Comparison of ENCODE assay signal across 9 mouse cellular contexts in the genomic region with DNA sequence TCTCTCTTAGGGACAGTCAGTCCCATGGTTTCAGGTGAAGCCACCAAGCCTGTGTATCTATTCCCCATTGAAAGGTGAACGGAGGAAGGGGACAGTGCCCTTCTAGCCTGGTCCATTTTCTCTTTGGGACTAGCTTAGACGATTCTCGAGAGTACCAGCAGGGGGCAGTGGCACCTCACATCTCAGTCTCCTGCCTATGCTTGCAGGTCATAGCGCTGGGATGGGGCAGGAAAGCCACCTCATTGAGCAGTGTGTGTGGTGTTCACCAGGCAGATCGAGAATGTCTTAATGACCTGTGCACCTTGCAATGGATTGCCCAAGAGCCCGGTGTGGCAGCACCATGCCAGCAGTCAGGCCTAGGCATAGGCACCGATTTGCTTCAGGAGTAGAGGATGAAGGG.
DNase-seq lines count a peak whose midpoint lies in the region; ATAC-seq and TF ChIP-seq lines count a peak whose summit lies in the region.
"Had no signal": no experiment of that assay in that cellular context is flagged by ENCODE, and none has a peak within 500 bp of the region (broad histone marks: within the 10 kb centered on the region; RNA-seq: fewer than 3 reads in every experiment).

No protein-coding gene starts in this region.

- ATAC-seq in embryonic facial prominence, embryonic 14.5 days (ENCODE audit: low read depth), result peak; percentile 60; the same call in 1 of the 2 replicates
- peak; percentile 42; the same call in 1 of the 2 replicates for ATAC-seq in liver, postnatal 0 days
- peak; percentile 79 for ATAC-seq in neural tube, embryonic 14.5 days (ENCODE audit: low read depth)

- no peak overlapping the region for H3K27ac ChIP-seq in embryonic facial prominence, embryonic 14.5 days (replicated peaks; ENCODE audit: low read depth, low read length)
- H3K27ac ChIP-seq in liver, postnatal 0 days (ENCODE audit: low read depth), result no peak overlapping the region
- H3K27ac ChIP-seq in neural tube, embryonic 14.5 days (ENCODE audit: low read depth, low read length), result no peak overlapping the region
- H3K27ac ChIP-seq: embryonic facial prominence, embryonic 12.5 days had no signal

- 25% methylated on average over 7 of the region's 7 CpGs for WGBS in embryonic facial prominence, embryonic 14.5 days
- whole genome bisulfite sequencing in large intestine, adult 2 months, result 21% methylated on average over 7 of the region's 7 CpGs
- 23% methylated on average over 7 of the region's 7 CpGs for WGBS in liver, postnatal 0 days (ENCODE audit: insufficient replicate concordance)
- 12% methylated on average over 7 of the region's 7 CpGs for WGBS in neural tube, embryonic 14.5 days

- peaks cover 7% of the 10 kb centered on the region for H3K4me1 ChIP-seq in embryonic facial prominence, embryonic 14.5 days (ENCODE audit: control insufficient read depth, insufficient read depth, low read length)
- H3K4me1 ChIP-seq in liver, postnatal 0 days (ENCODE audit: insufficient read depth), result peaks cover 11% of the 10 kb centered on the region
- peaks cover 4% of the 10 kb centered on the region; the same call in 1 of the 2 replicates for H3K4me1 ChIP-seq in neural tube, embryonic 14.5 days (ENCODE audit: control insufficient read depth, insufficient read depth, low read length)

- no peak overlapping the region for H3K9ac ChIP-seq in embryonic facial prominence, embryonic 14.5 days (ENCODE audit: low read depth, low read length)
- H3K9ac ChIP-seq in liver, postnatal 0 days (replicated peaks), result no peak overlapping the region
- no peak overlapping the region for H3K9ac ChIP-seq in neural tube, embryonic 14.5 days (replicated peaks; ENCODE audit: low read depth, low read length)
- H3K9ac ChIP-seq: embryonic facial prominence, embryonic 12.5 days had no signal

- intact Hi-C loops in heart, postnatal 14 days (cut with DNase I), result loop anchor here (5.0 kb wide), 3 partner anchors 178 to 1463 kb away; no protein-coding TSS in a partner anchor

- TF ChIP-seq EP300 in liver, postnatal 0 days (IDR thresholded peaks at IDR 0.05; ENCODE audit: low read depth), result no peak

- H3K36me3 ChIP-seq in embryonic facial prominence, embryonic 14.5 days (ENCODE audit: control insufficient read depth, insufficient read depth, low read length), result no peaks in the 10 kb centered on the region
- no peaks in the 10 kb centered on the region for H3K36me3 ChIP-seq in liver, postnatal 0 days (replicated peaks; ENCODE audit: insufficient read depth, low read length)
- H3K36me3 ChIP-seq in neural tube, embryonic 14.5 days (ENCODE audit: control insufficient read depth, insufficient read depth, low read length), result no peaks in the 10 kb centered on the region
- H3K36me3 ChIP-seq: embryonic facial prominence, embryonic 12.5 days had no signal

- TF ChIP-seq CTCF in liver, postnatal 0 days (IDR thresholded peaks at IDR 0.05; ENCODE audit: low read depth), result peak; percentile 93

- no peak overlapping the region for H3K4me2 ChIP-seq in embryonic facial prominence, embryonic 14.5 days (ENCODE audit: low read depth, low read length)
- H3K4me2 ChIP-seq in liver, postnatal 0 days (ENCODE audit: low read depth, low read length), result no peak overlapping the region
- H3K4me2 ChIP-seq in neural tube, embryonic 14.5 days (ENCODE audit: low read depth, low read length), result no peak overlapping the region
- H3K4me2 ChIP-seq: embryonic facial prominence, embryonic 12.5 days had no signal

- H3K27me3 ChIP-seq in embryonic facial prominence, embryonic 14.5 days (replicated peaks; ENCODE audit: control insufficient read depth, insufficient read depth, low read length), result peaks cover 10% of the 10 kb centered on the region
- H3K27me3 ChIP-seq in liver, postnatal 0 days (ENCODE audit: insufficient read depth, low read length), result no peaks in the 10 kb centered on the region
- no peaks in the 10 kb centered on the region for H3K27me3 ChIP-seq in neural tube, embryonic 14.5 days (ENCODE audit: control insufficient read depth, insufficient read depth, low read length)

- peak; percentile 31 for DNase-seq in CD4-positive helper T cell, adult 2 months (ENCODE audit: low read depth, low spot score)
- peak; percentile 26 to 49 for DNase-seq in adrenal gland, postnatal 4 days (ENCODE audit: low spot score in 2 of 2)
- DNase-seq in embryonic facial prominence, embryonic 14.5 days (ENCODE audit: low spot score), result peak; percentile 65
- DNase-seq in heart, postnatal 14 days, result peak; percentile 73 to 80
- peak; percentile 18 for DNase-seq in large intestine, adult 2 months (ENCODE audit: low read depth, low spot score)
- DNase-seq in liver, postnatal 0 days, result peak; percentile 76
- DNase-seq in testis, postnatal 14 days (ENCODE audit: low spot score), result peak; percentile 32

- H3K4me3 ChIP-seq in embryonic facial prominence, embryonic 14.5 days (ENCODE audit: low read depth, low read length), result no peak overlapping the region
- no peak overlapping the region for H3K4me3 ChIP-seq in liver, postnatal 0 days (ENCODE audit: low read depth, low read length)
- H3K4me3 ChIP-seq in neural tube, embryonic 14.5 days (ENCODE audit: low read depth, low read length), result no peak overlapping the region
- H3K4me3 ChIP-seq: embryonic facial prominence, embryonic 12.5 days had no signal

- H3K9me3 ChIP-seq in embryonic facial prominence, embryonic 14.5 days (ENCODE audit: control insufficient read depth, low read length), result no peaks in the 10 kb centered on the region
- H3K9me3 ChIP-seq in liver, postnatal 0 days (ENCODE audit: low read length), result no peaks in the 10 kb centered on the region
- H3K9me3 ChIP-seq in neural tube, embryonic 14.5 days (ENCODE audit: control insufficient read depth, low read length), result no peaks in the 10 kb centered on the region
- H3K9me3 ChIP-seq: embryonic facial prominence, embryonic 12.5 days had no signal

Comparison
In these comparisons a context has a peak if more than half of its experiments do, and no peak if none do; other contexts are left out.
1. DNase-seq: peak in every context shown above with its lines; median percentile 76 in heart, postnatal 14 days; 76 in liver, postnatal 0 days; 65 in embryonic facial prominence, embryonic 14.5 days; 38 in adrenal gland, postnatal 4 days; 32 in testis, postnatal 14 days; 31 in CD4-positive helper T cell, adult 2 months; 18 in large intestine, adult 2 months.